Mouse (Mus musculus) urinary bladder, postnatal 25 days (tissue): ENCODE measurements around the gene Egfl7.

Experiments
- DNase-seq: peaks from one replicate; pipeline ENCODE4 v3.0.0; 2022; ENCODE audit warnings: low spot score

Egfl7 gene

GRCm38 (mm10) chr2:26615459-26616124 is 35.8 kb downstream of the Egfl7 start:
- DNase-seq, result no peak

DNA sequence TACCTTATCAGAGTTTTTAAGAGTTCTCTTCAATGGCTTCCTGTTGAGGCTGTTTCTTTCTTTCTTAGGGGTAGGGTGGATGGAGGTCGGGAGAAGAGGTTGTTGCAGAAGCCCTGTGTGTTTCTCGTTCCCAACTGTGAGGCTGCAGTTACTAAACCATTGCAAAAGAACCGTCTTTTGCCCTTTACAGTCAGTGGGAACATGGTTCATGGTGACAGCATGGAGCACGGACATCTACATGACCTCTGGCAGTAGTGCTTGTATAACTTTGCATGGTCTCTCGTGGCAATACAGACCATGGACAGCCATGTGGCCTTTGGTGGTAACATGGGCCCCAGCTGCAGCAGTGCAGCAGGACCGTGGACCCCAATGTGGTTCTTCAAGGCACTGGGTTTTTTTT is 37.5 kb downstream of the Egfl7 start:
- no peak for DNase-seq

GRCm38 (mm10) chr2:26617928-26618327 is 38.1 kb downstream of the Egfl7 start:
- no peak for DNase-seq

- no peak for DNase-seq
Observed at GRCm38 (mm10) chr2:26621246-26621645, 41.4 kb downstream of the Egfl7 start.

DNA sequence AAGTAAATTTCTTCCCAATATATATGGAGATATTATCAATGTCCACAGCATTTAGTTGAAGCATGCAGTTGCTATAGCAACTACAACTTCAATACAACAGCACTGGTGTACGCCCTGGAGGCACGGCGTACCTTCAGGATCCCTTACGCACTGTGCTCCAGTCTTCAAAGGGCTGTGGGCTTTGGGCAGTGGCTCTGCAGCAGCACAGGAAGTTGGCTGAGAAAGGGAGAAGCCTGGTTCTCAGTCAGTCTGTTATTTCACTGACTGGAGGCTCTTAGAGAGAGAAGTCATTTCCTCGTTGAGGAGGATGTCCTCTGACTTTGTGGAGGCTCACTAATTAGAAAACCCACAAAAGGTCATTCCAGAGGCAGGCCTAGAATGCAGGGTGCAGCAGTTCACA is 43.2 kb downstream of the Egfl7 start:
- DNase-seq, result no peak

DNA sequence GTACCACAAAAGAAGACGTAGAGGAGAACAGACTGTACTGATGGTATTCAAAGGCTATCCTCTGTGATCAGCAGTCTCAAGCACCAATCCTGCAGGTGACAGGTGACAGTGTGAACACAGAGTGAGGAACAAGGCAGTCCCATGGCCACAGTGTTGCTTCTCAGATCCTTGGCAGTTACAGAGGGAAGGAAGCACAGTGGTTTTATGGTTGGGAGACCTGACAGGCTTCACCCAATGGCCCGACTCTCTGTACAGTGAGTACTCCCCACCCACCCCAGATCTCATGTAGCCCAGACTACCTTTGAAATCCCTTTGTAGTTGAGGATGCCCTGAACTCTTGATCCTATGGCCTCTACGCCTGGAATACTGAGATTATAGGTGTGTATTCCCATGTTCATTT is 45.6 kb downstream of the Egfl7 start:
- no peak for DNase-seq

DNA sequence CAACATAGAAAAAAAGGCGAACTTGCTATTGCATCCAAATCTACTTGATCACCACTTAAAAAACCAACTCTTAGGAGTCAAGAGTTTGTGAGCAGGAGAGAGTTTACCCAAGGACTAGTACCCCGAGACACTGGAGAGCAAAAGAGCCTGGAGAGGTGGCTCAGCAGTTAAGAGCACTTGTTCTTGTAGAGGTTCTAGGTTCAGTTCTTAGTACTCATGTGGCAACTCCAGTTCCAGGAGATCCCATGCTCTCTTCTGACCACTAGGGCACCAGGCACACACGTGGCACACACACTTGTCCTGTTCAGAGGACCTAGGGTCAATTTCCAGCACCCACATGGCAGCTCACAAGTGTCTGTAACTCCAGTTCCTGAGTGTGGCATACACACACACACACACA is 46.3 kb downstream of the Egfl7 start:
- no peak for DNase-seq

- peak; percentile 67 for DNase-seq
Observed at GRCm38 (mm10) chr2:26627921-26628739, 48.3 kb downstream of the Egfl7 start, which contains the start of gene Fam69b. Fam69b (plus strand) TSS chr2:26628457.

- DNase-seq, result no peak
Observed at GRCm38 (mm10) chr2:26628792-26629437, 49.1 kb downstream of the Egfl7 start.

- DNase-seq, result no peak
Observed at GRCm38 (mm10) chr2:26632541-26633395, 53.0 kb downstream of the Egfl7 start.

GRCm38 (mm10) chr2:26633953-26634530 is 54.2 kb downstream of the Egfl7 start:
- no peak for DNase-seq

DNA sequence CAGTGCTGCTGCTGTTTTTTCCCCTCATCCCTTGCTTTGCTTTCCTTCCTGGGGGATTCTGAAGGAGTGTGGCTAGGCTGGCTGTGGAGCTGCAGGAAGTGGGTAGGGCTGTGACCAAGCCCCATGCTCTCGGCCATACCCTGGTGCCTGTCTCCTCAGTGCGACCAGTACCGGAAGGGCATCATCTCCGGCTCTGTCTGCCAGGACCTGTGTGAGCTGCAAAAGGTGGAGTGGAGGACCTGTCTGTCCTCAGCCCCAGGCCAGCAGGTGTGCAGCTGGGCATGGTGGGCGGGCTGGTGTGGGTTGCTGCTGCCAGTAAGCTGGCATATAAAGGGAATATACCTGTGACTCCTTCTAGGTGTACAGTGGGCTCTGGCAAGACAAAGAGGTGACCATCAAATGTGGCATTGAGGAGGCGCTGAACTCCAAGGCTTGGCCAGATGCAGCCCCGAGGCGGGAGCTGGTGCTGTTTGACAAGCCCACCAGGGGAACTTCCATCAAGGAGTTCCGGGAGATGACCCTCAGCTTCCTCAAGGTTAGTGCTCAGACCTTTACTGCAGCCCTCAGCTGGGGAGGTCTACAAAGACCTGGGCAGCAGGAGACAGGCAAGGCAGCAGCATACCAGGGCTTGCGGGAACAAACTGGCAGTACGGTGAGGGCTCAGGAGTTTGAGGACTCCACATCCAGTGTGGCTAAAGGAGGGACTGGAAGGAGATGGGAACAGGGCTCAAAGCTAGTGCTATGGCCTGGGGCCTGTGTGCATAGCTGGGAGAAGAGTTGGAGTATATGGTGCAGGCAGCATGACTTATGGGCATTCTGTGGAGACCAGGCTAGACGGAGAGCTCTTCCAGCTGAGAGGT is 55.0 kb downstream of the Egfl7 start:
- no peak for DNase-seq

- no peak for DNase-seq
Observed at GRCm38 (mm10) chr2:26635489-26636324, 55.9 kb downstream of the Egfl7 start.

DNA sequence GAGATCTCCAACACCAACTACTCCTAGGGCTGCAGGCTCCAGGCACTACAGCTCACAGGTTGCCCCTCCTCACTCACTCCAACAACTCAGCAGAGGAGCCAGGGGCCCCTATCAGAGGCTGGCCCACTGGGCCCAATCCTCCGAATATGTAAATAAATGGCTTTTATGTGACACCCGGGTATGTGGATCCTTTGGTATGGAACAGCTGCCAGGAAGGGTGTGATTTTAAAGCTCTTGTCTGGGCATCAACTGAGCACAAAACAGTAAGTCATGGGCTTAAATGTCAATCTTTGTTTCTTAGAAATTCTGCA is 56.5 kb downstream of the Egfl7 start:
- no peak for DNase-seq

- DNase-seq, result no peak
Observed at GRCm38 (mm10) chr2:26637316-26637932, 57.6 kb downstream of the Egfl7 start.

GRCm38 (mm10) chr2:26638039-26638438 is 58.2 kb downstream of the Egfl7 start:
- no peak for DNase-seq

- DNase-seq, result no peak
Observed at GRCm38 (mm10) chr2:26638572-26638971, 58.8 kb downstream of the Egfl7 start.

DNA sequence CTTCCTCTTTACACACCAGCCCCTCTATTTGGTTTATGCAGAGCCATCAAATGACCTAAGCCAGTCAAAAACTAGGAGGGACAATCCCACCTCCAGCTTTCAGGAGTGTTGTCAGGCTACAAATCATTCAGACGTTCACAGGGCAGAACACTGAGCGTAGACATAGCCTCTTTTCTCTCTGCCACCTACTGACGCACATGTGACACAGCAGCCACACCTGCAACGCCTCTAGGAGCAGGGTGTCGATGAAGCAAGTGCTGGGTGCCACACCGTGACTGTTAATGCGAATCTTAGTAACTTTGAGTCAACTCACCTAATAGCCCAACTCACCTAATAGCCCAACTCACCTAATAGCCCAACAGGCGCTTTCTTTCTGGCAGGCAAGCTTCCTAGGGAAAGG is 59.3 kb downstream of the Egfl7 start:
- no peak for DNase-seq
